Mouse (Mus musculus) heart, postnatal 10 days (tissue): ENCODE measurements at regions not wholly inside any gene's neighbourhood (a gene's known extent, or its start where the extent isn't known, plus 50 kb on each side); places are given as distances from the start of the nearest gene placed in this dataset.
A peak's percentile ranks its signal among the peaks of the same experiment; 100 is the strongest.

Experiments used
- DNase-seq, 2 experiments: peaks; one replicate each; pipeline ENCODE4 v3.0.0; 2021
- intact Hi-C: fragments of 180-260 bp; cut with DNase I; formaldehyde crosslinking; loops from one replicate; pipeline ENCODE4 v1.15.1; 2025

GRCm38 (mm10) chr12:71427974-71428373, 118.3 kb downstream of the Dact1 start:
- intact Hi-C loops, result no loop called here
- no peak for DNase-seq

DNA sequence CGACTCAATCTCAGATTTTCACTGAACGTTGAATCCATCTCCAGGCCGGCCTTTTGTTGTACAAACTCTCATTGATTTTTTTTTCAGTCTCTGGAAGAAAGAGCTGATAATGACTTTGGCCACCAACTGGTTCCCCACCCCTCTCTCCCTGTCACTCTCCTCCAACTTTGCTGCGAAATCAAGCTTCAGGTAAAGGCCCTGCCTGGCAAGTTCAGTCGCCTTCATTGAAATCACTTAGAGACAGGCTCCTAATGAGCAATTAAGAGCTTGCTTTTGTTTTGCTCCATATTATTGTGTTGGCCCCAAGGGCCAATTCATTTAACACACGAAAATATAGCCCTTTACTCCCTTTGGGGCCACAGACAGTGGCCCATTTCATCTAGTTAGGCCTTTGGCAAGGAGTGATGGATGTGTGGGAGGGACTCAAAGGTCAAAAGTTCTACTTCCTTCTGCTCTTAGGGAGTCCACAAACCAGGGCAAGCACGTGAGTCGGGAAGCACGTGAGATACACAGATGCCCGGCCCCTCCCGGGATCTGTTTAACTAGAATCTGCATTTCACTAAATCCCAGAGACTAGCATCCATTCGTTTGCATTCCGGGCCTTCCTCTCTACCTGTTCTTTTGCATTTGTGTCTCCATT, 120.0 kb downstream of the Dact1 start:
- intact Hi-C loops, result no loop called here
- no peak for DNase-seq

DNA sequence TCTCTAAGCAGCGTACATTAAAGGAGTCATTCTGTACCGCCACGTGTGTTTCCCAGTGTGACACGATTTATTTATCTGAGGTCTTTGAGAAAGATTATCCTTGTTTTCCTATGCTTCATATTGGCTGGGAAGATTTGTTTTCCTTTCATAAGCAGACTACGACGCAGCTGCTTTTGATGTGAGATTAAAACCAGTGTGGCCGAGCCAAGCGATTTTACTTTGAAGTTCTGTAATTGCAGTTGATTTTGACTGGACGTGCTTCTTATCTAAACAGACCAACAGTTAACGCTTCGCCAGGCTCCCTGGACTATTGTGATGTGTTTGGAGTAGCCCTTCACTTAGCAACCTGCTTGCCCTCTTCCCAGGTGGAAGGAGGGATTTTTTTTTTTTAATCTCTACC, 120.6 kb downstream of the Dact1 start:
- intact Hi-C loops, result no loop called here
- no peak for DNase-seq

GRCm38 (mm10) chr12:71431116-71431515, 121.4 kb downstream of the Dact1 start:
- intact Hi-C loops, result no loop called here
- DNase-seq, result no peak

- intact Hi-C loops, result no loop called here
Measured at GRCm38 (mm10) chr12:71433549-71434200, 124.0 kb downstream of the Dact1 start.

DNA sequence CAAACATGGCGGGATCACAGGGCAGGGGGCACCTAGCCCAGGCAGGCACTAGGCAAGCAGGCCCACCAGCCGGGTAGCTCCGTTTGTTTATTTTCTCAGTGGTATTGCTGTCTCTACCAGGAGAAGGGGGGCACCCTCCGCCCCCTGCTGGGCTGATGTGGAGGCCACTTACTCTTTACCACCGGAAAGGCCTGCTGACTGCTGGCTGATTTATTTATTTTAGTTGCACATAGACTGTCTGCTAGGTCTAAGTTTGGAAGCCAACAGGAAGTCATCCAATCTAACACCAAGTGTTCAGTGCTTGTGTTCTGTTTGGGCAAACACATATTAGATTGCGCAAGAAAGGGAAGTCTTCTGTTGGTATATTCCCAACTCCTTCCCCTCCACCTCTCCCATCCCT, 128.6 kb downstream of the Dact1 start:
- no peak for DNase-seq
- intact Hi-C loops, result loop anchor here (5.0 kb wide), 1 partner anchor 126 kb away; no protein-coding TSS in a partner anchor

More at GRCm38 (mm10) chr12:71433549-71434200, 124.0 kb downstream of the Dact1 start:
- DNase-seq, result no peak

DNA sequence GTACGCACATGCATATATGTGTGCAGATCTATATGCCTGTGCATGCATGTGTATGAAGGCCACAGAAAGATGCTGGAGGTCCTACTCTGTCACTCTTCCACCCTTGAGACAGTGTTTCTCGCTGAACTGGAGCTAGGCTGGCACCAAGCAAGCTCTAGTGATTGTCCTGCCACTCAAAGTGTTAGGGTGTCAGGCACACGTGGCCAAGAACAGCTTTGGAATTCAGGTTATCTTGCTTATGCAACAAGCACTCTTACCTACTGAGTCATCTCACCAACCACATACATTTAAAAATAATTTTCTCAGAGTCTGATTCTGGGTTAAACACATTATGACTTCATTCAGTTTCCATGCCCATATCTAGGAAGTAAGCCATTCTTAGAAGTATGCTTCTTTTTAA, 131.2 kb downstream of the Dact1 start:
- no peak for DNase-seq
- intact Hi-C loops, result no loop called here

GRCm38 (mm10) chr12:71441272-71441671, 131.6 kb downstream of the Dact1 start:
- DNase-seq, result no peak
- intact Hi-C loops, result no loop called here

DNA sequence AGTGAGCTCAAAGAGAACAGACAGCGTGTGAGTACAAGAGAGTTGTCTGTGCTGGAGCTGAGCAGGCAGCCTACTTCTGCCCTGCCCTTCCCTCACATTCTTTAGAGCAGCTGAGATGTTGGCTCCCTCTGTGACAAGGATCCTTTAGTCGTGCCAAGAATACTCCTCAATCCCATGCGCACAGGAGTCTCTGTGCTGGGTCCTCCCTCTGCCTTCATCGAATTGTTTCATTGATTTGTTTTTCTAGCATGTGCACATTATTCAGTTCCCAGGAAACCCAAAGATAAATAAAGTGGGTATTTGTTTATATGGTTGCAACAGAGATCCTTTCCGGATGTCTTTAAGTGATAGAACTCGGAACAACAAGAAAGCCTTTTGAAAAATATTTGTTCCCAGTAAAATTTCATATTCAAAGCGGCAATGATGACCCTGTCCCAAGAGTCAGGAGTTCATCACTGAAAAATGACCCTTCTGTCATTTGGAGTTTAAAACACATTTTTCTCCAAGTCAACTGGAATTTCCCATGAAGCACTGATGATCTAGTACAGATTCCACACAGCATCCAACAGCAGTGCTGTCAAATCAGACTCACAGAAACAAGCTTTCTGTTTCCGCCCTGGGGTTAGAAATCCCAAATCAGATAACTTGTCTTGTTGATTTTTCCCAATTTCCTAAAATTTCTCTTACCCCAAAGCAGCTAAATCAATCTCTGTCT, 136.7 kb downstream of the Dact1 start:
- DNase-seq, result peak; percentile 27 to 37
- intact Hi-C loops, result no loop called here

DNA sequence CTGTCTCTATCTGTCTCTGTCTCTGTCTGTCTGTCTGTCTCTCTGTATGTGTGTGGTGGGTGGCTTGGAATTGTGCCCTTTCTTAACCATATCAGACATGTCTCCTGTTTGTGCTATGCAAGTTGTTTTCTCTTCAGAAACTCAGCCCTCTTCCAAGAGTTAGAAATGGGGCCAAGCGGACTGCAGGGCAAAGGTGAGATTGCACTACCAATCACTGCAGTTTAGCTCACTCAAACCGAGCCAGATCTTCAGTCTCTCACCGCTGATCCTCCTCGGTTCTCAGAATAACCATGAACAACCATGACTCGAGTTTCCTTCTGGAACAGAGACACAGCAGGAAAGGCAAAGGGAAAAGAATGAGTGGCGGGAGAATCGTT, 137.2 kb downstream of the Dact1 start:
- DNase-seq, result no peak
- intact Hi-C loops, result no loop called here

DNA sequence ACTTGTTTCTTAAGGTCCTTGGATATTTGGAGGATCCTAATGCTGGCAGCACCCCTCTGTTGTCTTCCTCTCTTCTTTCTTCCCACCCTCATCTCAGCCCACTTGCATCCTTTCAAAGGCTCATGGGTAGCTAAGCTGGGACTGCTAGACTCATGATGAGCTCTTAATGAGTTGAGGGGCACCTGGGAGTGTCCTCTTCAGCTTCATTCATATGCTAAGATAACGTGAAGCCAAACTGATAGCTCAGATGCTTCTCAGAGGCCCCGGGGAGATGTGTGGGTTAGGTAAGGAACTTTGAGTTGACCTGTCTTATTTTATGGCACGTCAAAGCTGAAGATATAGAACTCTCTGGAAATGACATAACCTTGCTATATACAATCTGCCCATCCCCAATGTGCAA, 139.3 kb downstream of the Dact1 start:
- intact Hi-C loops, result no loop called here
- DNase-seq, result no peak

DNA sequence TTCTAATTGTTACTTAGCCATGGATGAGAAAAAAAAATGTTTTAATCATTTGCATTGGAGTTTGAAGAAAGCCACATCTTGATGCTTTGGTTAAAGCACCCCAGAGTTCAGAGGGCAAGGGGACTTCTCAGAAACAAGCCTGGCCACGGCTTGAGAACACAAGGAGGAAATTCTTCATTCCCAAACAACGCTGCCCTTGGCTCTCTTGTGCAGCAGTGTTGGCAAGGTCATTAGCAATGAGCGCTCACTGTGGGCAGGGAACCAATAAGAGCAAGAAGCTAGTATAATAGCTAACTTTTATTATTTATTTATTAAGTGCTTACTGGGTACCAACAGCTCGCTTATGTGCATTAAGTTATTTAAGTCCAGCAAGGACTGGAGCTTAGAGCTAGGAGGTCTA, 140.4 kb downstream of the Dact1 start:
- intact Hi-C loops, result no loop called here
- peak in 1 of 2 experiments; percentile 42 for DNase-seq

- intact Hi-C loops, result no loop called here
- no peak for DNase-seq
Measured at GRCm38 (mm10) chr12:71450680-71451463, 141.2 kb downstream of the Dact1 start.

DNA sequence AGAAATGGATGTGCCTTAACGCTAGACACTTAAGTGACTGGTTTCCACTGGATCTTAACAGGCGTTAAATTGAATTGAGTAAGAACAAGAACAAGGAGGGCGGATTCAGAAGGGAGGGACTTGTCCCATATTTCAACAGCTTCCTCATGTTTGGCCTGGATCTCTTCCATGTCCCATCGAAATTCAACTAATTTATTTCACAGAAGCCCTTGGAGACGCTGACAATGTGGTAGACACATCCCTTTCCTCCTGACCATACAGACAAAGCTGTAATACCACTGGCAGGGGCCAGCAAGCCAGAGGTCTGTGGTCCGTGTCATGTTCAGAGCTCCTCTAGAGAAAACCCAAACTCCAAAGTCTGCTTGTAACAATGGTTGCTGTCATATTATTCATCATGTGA, 147.2 kb downstream of the Dact1 start:
- intact Hi-C loops, result no loop called here
- no peak for DNase-seq

- intact Hi-C loops, result no loop called here
- DNase-seq, result no peak
Measured at GRCm38 (mm10) chr12:71458559-71459176, 149.0 kb downstream of the Dact1 start.

DNA sequence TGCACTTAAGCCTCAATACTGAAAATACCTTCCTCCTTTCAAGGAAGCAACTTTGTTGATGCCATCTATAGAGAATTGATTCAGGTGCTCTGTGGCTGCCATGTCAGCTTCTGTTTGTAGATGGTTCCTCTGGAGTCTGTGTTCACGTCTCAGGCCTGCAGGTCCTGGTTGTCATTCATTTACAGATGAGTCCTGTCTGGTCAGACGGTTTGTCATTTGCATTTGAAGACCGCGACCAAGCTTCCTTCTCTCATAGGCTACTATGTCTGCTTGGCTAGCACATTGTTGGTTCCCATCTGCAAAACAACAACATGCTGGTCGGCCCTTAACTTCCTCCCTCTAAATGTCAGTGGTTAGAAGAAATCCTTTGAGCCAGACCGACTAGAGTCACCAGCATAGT, 151.0 kb downstream of the Dact1 start:
- intact Hi-C loops, result no loop called here

DNA sequence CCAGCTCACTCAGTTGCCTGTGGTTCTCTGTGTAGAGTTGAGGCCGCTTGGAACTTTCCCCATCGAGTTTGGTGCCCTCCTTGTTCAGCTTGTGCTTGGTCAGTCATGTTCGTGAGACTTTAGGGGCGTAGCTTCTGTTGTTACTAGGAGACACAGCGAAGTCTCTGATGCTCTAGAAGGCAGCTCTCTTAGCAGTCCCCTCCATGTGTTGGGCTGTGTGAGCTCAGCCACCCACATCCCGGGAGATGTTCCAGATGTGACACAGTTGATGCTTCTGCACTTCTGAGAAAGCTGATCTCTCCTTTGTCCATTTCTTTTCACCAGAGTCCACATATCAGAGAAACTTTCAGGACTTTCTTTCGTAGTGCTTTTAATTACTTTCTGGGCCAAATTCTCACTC, 158.1 kb downstream of the Dact1 start:
- peak in 1 of 2 experiments; percentile 51 for DNase-seq
- intact Hi-C loops, result no loop called here

More for the DNA sequence above, 151.0 kb downstream of the Dact1 start:
- DNase-seq, result no peak

DNA sequence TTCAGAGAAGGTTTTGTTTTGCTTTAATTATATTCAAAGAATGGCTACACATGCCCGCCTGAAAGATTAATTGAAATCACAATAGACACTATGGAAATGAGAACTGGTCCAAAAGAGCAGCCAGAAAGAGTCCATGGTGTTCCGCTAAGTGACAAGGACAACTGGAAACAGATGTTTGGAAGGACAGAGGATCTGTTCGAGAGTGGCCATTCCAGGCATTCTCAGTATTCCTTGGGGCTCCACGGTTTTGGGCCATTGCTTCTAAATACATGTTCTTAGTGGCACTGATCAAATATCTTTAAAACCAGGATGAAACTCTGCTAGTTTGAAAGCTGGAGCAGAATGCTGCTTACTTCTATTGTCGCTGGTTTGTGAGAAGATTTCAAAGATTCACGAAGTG, 158.6 kb downstream of the Dact1 start:
- DNase-seq, result no peak

GRCm38 (mm10) chr12:71470983-71471715, 161.5 kb downstream of the Dact1 start:
- no peak for DNase-seq
- intact Hi-C loops, result no loop called here

More for the DNA sequence above, 158.6 kb downstream of the Dact1 start:
- intact Hi-C loops, result no loop called here

GRCm38 (mm10) chr12:71471720-71472119, 162.0 kb downstream of the Dact1 start:
- no peak for DNase-seq
- intact Hi-C loops, result no loop called here
